Mouse (Mus musculus) CD4-positive helper T cell, adult 2 months (primary cell): ENCODE results near the gene Prr30.
"Not testable (repeated sequence)": the region's sequence is repeated elsewhere in the genome, so short reads cannot be mapped to it uniquely, and the experiment has no call there.

Experiments
- DNase-seq: peaks from one replicate; pipeline ENCODE4 v3.0.0-alpha.2; 2012; ENCODE audit warnings: low read depth, missing footprints, low spot score

Gene Prr30

GRCm38 (mm10) chr14:101200230-101200629 is at the start of gene Prr30:
Gene Prr30, minus strand, starts transcription at chr14:101200330.
- no peak for DNase-seq

DNA sequence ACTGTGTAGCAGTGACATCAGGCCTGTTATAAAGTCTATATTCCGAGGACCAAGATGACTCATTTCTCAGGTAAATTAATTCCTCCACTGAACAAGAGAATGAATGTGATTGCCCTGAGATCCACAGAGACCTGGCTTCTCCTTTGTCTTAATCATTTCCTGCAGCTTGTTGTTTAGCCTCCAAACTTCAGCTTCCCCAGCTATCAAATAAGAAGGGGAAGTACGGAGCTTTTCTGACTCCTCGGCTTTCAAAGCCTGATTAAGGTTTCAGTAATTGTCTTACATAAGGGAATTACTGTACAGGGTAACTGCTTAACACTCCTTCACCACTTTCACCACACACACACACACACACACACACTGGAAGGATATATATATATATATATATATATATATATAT is 46.7 kb upstream of the Prr30 start:
- DNase-seq = no peak

GRCm38 (mm10) chr14:101245706-101246105 is 45.6 kb upstream of the Prr30 start:
- no peak for DNase-seq

- DNase-seq = not testable (repeated sequence)
Observed at GRCm38 (mm10) chr14:101244441-101244840, 44.3 kb upstream of the Prr30 start.

- DNase-seq = no peak
Observed at GRCm38 (mm10) chr14:101237965-101238364, 37.8 kb upstream of the Prr30 start.

GRCm38 (mm10) chr14:101229068-101229467 is 28.9 kb upstream of the Prr30 start:
- no peak for DNase-seq

GRCm38 (mm10) chr14:101222319-101222718 is 22.2 kb upstream of the Prr30 start:
- no peak for DNase-seq

DNA sequence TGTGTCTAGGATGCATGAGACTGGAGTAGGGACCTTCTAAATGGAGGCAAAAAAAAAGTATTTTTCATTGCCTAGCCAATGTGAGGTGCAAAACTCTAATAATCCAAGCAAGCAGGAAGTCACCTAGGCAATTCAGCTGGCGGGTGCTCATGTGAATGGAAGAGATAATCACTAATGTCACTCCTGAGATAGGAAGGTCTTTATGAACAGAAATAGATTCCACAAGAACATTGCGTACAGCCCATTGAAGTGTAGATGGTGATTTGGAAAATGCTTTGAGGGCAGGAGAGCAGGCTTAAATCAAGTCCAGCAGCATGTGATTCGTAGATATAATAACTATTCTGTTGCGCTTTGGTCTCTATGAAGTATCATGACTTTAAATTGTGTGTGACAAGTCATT is 27.9 kb downstream of the Prr30 start:
- DNase-seq = no peak
